In the genomic region with DNA sequence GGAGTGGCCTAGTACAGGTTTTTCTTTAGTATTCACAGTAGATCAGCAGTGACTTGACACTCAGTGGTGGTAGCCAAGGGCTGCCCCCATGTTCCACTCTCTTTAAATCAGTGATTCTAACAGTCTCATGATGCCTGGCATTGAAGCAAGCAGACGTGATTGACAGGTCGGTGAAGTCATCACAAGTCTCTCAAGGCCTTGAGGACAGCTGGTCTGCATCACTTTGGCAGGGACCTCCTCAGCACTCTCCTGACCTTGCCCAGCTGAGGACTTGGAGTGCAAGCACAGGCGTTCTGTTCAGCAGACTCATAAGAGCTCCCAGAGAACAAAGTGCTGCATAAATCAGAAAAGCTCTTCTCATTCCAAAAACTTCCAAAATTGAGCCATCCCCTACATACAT, we compare ENCODE assay signal across 9 mouse cellular contexts.
DNase-seq lines count a peak whose midpoint lies in the region.
"Had no signal": no experiment of that assay in that cellular context is flagged by ENCODE, and none has a peak within 500 bp of the region (broad histone marks: within the 10 kb centered on the region; RNA-seq: fewer than 3 reads in every experiment).

No protein-coding gene starts in this region.

- DNase-seq in kidney, postnatal 10 days, result peak; percentile 55
- DNase-seq in kidney, adult 18-20 months, result no peak
- peak; percentile 77 to 80 for DNase-seq in adrenal gland, postnatal 36 days
- peak; percentile 63 for DNase-seq in gastrocnemius, postnatal 14 days
- DNase-seq in kidney, postnatal 4 days, result peak; percentile 47 to 58
- no peak for DNase-seq in right cerebral cortex, adult 18-20 months
- no peak for DNase-seq in spleen, postnatal 10 days (ENCODE audit: low spot score in 2 of 2)
- DNase-seq in layer of hippocampus, adult 9-10 months (ENCODE audit: low spot score), result no peak
- DNase-seq: cerebellum, adult 8-10 months had no signal

- intact Hi-C loops in gastrocnemius, postnatal 14 days (cut with DNase I; ENCODE audit: low total_unique reads), result no loop called here

Comparison
In these comparisons a context has a peak if more than half of its experiments do, and no peak if none do; other contexts are left out.
1. DNase-seq: peak in kidney, postnatal 10 days (single experiment), adrenal gland, postnatal 36 days (2 of 2), gastrocnemius, postnatal 14 days (single experiment) and kidney, postnatal 4 days (2 of 2); none in kidney, adult 18-20 months (single experiment), right cerebral cortex, adult 18-20 months (single experiment), spleen, postnatal 10 days (0 of 2) and layer of hippocampus, adult 9-10 months (single experiment).